Mouse (Mus musculus): ENCODE results near the gene Elp4.

Elp4 gene

DNA sequence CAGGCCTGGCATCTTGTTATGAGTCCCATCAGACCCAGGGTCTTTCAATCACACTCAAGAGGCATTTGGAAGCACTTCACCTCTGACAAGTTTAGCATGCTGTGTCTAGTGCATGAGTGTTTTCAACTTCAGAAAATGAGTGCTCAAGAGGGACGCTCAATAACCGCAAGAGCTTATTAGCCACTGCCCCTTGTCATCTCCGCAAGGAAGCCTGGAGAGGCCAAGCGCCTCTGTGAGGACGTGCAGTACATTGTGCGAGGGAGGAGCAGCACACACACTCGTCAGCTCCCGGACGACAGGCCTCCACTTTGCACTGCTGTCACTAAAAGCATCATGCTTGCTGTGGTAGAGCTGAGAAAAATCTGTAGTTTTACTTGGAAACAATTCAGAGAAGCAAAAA, 177.7 kb downstream of the Elp4 start:
- DNase-seq (ENCODE audit: low spot score in 2 of 2), result no peak

DNA sequence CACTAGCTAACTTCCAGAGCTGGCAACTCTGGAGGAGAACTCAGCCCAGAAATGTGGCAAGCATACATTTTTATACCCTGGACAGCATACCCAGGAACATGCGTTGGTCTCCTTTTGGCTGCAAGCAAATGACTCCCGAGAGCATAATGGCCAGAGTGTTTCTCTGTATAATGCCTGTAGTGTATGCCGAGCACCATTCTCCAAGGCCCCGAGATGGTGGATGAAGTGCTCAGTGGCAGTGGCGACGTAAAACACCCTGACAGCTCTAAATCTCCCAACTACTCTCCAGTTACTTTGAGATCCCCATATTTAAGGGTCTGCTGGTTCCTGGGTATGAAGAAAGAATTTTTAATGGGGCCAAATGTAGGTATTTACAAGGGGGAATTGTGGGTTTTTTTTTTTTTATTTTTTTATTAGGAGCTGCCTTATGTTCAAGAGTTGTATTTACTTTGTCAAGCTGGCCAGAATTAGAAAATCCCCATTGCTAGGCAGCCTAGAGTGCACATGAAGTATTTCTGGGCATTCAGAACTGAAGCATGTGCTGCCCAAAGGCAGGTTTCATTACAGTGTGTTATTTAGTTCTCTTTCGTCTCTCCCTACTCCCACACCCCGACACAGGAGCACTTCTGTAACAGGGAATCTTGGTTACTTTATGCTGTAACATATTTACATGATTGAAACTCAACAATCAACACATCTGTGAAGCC, 188.8 kb downstream of the Elp4 start:
- DNase-seq (ENCODE audit: low spot score in 2 of 2), result no peak

DNA sequence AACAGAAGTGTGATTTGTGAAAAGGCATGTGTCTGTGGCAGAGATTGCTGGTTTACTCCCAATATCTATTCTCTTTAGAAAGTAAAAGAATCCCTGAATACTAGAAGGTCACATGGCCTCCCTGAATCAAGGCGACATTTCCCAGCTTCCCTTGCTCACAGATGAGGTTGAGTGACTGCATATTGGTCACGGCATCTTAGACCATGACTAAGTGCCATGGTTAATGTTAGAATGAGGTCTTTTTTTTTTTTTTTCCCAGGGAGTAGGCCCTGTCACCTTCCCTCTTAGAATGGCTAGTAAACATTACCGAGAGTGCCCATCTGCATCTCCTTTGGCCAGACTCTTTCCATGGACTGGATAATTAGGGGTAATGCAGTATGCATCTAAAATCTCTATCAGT, 193.9 kb downstream of the Elp4 start:
- DNase-seq (ENCODE audit: low spot score in 2 of 2), result no peak

DNA sequence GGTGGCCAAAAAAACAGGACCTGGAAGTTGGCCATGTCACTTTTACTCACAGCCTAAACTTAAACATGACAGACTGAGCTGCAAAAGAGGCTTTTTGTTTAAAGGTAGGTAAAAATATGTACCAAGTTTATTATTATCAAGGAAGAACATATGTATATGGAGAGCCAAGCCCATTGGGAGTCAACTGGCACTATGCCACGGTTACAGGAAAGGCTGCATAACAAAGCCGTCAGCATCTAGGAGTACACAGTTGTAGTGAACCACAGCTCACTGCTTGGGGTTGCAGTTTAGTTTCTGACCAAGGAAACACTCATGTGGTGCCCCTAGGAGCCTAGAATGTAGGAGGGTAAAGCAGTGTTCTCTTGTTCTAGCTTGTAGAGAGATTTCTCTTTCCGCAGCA, 195.2 kb downstream of the Elp4 start:
- no peak for DNase-seq (ENCODE audit: low spot score in 2 of 2)

DNA sequence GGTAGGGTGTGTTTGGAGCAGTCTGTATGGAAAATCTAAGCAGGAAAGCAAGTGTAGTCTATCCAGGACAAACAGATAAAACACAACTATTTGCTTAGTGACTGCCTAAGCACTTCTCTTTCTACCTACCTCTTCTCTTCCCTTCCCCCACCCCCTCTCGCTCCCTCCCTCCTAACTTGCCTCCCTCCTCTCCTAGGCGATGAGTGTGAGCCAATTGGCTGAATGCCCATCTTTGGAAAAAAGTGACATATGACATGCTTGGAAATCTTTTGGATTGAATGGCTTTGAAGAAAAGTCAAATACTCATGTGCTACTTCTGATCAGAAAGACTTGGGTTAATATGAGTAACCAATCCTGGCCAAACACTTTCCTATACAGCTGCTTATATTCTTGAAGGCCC, 199.0 kb downstream of the Elp4 start:
- DNase-seq (ENCODE audit: low spot score in 2 of 2), result no peak

DNA sequence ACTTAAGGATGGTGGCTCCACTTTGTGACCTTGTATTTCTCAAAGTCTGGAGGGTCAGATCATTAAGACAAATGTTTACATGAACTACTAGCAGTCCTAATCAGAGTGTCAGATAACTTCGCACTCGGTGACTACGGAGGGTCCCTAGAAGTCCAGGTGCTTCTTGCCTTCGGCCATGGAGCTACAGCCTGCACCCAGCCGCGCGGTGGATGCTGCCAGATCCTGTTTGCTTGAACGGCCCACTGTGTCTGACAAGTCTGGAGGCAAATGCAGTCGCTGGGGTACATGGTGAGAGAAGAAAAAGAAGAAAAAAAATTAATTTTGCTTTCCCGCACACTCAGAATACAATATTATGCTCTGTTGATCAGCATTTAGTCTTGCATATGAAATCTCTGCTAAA, 201.8 kb downstream of the Elp4 start:
- no peak for DNase-seq (ENCODE audit: low spot score in 2 of 2)

DNA sequence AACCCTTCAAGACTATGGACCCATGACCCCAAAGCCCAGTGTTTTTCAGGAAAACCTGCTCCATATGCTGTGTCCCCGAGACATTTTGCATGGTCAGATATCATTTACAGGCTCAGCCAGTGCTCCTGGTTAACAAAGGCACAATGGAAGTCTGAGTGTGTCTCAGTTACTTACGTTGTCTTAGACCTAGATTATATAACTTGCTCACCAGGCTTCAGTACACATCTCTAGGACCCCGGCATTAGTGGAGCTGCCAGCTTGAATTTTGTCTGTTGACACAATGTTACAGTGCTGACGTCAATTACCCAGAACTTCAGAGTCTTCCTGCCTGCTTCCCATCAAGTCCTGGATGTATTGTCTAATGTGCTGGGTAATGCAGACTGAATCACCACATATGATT, 202.6 kb downstream of the Elp4 start:
- no peak for DNase-seq (ENCODE audit: low spot score in 2 of 2)

DNA sequence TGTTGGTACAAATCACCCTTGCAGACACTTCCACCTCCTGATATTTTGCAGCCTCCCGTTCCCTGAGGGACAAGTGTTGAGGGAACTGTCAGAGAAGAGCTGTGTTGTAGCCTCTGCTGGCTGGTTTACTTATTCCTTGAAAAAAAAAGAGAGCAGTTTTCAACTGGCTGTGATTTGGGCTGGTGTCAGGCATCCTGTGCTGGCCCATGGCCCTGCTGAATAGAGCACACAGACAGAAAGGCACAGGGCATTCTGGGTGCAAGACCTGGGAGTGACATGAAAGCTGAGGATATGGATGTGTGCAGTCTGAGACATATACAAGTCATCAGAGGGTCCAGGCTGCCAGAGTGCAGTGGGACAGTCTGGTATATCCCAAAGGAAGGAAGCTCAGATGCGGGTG, 205.7 kb downstream of the Elp4 start:
- no peak for DNase-seq (ENCODE audit: low spot score in 2 of 2)

DNA sequence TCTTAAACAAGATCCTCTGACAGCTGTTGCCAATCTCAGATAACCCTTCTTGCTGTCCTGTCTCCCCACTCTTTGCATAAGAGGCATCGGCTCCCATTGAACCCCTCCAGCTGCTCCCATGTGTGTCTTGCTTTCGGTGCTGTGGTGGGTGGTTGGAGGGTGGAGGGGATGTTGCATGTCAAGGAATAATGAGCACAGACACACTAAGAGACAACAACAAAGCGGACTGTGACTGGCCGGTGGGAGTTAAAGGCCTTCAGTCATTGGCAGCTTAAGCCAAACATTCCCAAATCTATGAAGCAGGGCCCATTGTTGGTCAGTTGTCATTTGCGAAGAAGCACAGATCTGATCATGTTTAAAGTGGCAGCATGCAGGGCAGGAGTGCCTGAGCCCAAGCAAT, 206.6 kb downstream of the Elp4 start:
- no peak for DNase-seq (ENCODE audit: low spot score in 2 of 2)

DNA sequence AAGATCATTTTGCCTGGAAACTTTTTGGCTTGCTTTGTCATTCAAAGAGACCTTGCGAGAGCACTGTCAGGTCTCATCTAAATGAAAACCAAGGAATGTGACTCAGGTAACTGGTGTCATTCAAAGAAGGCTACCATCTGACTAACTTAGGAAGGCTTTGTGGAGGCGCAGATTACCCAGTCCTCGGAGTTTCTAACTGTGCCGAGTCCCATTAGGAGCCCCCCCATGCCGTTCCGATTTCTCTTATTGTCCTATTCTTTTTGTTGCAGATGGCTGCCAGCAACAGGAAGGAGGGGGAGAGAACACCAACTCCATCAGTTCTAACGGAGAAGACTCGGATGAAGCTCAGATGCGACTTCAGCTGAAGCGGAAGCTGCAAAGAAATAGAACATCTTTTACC, 213.1 kb downstream of the Elp4 start:
- DNase-seq (ENCODE audit: low spot score in 2 of 2), result no peak

DNA sequence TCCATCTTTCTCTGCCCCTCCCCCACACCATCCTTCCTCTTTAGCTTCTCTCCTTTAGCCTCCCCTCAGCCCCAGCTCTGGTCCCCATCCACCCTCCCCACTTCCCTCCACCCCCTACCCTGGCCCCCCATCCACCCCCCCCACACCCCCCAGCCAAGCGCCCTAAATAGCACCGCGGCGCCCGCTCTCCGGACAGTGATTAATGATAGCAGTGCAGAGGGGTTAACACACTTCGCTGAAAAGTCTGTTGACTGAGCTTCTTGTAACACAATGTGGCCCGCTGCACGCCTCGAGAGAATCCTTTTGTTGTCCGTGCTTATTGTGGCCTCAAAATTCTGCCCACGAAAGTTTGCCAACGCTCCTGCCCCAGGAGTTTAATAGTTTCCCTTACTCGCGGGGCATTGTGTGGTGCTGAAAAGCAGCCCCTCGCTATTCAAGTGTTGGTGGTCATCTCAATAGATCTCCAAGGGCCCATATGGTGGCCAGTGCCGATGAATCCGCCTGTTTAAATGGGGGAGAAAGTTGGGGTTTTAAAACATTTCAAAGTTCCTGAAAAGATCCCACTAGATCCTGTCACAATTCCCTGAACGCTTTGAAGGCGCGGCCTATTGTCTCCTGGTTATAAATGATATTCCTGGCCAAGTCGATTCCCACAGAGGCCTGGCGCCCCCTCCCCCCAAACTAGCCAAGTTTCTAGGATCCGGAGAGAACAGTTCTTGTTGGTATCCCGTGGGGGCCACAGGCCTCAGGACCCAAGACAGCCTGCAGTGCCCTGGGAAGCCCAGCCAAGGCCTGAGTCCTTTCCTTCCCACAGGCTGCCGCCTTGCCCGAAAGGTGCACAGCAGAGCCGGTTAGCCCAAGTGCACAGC, 214.4 kb downstream of the Elp4 start:
- DNase-seq (ENCODE audit: low spot score in 2 of 2), result no peak

DNA sequence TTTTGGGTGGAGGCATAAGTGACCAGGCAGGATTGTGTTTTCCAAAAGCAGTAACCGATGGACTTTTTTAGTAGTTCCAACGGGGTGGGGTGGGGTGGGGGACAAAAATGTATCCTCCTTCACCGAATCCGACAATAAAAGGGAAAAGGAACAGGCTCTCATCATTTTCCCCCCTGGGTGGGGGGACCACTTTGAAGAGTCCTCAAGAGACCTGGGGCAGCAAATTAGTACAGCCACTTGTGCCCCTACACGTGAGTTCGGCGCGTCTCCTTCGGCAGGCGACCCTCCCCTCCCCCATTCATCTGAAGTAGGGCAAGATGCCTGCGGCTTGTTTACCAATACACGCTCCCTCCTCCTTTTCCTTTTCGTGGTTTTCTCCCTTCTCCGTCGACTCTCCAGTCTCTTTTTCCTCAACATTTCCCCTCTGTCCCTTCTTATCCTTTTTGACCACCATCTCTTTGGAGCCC, 215.0 kb downstream of the Elp4 start:
- no peak for DNase-seq (ENCODE audit: low spot score in 2 of 2)

DNA sequence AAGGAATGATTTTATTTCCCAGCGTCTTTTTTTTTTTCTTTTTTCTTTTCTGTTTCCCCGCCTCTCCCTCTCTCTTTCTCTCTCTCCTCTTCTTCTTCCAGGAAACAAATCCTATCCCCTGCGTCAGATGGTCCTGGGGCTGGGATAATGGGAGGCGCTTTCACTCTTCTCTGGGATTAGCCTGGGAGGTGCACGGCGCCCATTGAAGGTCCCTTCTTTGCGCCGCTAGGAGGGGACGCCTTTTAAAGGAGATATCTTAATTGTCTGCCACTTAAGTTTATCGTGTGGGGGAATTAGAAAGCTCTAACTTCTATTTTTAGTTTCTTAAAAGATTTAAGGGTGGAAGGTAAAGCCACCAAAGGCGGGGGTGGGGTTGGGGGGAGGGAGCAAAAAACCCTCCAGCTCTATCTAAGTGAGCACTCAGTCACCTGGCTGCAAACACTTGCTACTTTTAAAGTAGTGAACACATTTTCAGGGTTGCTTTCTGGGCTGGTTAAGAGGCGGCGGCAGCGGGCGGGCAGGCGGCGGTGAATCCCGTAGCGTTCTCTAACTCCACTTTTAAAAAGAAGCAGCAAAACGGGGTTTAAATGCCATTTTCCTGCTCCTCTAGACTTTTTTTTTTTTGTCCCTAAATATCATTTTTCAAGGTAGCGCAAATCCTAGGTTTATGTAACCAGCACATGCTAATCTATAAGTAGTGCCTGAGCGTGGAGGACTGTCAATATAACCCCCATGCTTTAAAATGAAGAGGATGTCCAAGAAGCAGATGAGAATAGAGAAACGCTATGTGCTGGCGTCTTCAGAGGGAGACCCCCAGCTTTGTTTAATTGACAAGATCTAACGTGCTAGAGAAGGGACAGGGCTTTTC, 215.7 kb downstream of the Elp4 start:
- no peak for DNase-seq (ENCODE audit: low spot score in 2 of 2)

DNA sequence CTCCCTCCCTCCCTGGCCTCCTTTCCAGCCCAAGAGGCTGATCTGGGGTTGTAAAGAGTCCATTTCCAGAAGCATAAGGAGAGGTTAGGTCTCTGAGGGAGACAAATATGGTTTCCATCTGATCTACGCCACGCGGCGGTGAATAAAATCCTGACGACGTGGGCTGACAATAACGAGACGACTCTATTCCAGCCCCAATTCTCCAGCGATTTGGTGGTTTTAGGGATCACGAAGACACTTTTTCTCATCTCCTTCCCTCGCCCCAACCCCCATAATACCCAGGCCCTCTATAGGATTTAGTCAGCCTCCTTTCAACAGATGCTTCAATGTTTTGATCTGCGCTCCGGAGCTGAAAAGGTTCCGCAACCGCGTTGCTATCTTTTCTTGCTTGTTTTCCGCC, 216.4 kb downstream of the Elp4 start:
- no peak for DNase-seq (ENCODE audit: low spot score in 2 of 2)

DNA sequence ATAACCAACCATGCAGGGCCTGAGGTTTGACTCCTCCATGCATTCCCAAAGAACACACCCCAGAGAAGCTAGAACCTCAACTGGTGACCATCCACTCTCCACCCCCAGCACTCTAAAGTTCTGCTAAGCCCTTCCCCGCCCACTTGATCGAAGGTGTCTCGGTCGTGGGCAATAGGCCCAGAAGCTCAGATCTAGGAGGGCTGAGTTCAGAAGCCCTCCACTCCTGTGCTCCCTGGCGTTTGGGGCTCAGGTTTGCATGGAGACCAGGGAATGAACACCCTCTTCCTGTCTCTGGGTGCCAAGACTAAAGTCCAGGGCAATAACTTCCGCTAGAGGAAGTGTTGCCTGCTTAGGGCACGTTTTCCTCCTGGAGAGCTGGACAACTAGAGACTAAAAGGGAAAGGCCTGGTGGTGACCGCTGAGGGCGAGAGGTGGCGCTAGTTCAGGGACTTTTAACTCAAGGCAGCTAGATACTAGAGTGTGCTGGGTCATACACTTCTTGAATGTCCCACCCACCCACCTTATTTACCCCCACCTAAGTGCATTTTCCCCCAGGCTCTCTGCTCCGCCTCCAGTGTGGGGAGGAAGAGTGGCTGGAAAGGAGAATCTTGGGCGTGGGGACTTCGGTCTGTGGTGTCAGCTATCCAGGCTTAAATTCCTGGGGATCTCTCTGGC, 216.9 kb downstream of the Elp4 start:
- DNase-seq (ENCODE audit: low spot score in 2 of 2), result no peak

DNA sequence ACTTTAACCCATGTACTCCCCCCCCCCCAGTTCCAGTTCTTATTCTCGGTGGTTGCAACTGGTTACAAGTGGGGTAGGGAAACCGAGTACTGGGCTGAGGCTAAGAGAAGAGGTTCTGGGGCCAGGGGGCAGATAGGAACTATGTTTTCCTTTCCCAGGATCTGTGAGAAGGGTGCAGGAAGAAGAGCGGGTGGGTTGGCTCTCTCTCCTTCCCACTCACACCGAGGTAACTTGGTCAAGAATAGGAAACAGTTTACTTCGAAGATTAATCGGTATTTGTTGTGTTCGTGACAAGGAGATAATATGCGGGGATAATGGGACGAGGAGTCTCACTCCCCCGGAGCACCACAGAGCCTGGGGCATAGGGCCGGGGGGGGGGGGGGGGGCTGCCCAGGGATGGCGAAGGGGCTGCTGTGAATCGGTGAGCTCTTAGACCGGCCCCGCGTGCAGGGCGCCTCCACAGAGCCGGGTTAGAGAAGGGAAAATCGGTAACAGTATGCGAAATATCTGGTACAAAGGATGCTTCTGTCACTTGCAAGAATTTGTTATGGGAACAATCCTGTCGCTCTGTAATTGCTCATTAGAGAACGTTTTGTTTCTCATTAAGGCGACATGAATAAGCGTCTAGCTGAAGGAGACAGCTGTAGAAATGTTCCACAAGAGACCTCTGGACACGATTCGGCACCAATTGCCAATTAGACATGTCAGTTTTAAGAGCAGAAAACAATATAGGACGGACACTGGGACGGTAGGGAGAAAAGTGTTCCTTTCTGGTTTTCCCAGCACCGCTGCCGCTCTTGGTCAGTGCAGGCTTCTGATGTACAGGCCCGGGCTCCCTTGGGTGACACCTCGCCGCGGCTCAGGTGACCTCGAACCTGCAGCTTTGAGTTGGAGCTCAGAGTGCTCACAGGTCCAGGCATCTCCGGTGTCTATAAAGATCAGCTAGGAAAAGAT, 217.7 kb downstream of the Elp4 start:
- no peak for DNase-seq (ENCODE audit: low spot score in 2 of 2)

DNA sequence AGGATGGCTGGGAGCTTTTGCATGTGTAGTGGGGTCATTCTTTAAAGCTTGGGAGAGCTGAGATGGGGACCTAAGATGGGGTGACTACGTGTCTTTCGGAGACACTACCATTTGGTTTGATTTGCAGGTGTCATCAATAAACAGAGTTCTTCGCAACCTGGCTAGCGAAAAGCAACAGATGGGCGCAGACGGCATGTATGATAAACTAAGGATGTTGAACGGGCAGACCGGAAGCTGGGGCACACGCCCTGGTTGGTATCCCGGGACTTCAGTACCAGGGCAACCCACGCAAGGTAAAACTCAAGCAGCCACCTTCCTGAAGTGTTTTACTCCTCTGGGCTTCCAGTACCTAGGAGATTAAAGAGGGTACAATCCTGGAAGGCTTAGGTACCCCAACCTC, 218.7 kb downstream of the Elp4 start:
- no peak for DNase-seq (ENCODE audit: low spot score in 2 of 2)

DNA sequence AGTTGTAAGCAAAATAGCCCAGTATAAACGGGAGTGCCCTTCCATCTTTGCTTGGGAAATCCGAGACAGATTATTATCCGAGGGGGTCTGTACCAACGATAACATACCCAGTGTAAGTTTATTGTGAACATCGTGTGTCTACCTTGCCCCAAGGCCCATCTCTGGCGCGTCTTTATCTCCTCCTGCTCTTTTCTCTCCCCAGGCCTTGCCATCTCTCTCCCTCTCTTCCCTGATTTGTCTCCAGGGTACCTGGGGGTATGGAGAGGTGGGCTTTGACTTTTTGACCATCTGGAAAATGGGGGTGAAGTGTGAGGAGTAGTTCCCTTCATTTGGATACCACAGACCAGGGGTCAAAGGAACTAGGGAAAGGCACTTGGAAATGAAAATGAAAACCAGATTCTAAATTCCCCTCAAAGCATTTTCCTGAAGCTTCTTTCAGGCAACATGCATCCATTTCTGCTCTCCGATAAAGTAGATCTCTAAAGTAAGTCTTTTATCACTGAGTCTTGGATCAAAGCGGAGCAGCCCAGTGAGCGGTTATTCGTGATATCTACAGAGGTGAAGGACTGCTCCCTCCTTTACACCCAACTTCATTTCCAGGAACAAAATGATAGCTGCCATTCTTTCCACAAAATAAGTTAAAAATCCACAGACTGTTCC, 219.2 kb downstream of the Elp4 start:
- no peak for DNase-seq (ENCODE audit: low spot score in 2 of 2)

DNA sequence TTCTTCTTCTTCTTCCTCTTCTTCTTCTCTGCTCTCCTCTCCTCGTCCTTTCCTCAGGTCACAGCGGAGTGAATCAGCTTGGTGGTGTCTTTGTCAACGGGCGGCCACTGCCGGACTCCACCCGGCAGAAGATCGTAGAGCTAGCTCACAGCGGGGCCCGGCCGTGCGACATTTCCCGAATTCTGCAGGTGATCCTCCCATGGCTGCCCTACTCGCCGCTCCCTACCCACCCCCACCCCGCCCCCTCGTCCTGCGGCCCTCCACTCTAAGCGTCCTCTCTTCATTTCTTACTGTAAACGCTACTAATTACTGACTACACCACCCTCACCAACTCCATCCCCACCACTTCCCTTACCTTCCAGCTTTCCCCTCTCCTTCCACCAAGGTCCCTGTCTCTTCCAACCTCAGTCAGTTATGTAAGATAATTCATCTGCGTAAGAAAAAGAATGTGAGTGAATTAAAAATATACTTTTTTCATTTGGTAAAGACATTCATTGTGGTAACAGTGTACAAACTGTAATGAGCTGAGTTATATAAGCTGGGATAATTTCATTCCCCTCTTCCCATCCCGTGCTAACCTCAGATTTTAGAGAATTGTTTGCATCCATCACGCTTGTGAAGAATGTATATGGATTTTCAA, 220.5 kb downstream of the Elp4 start:
- no peak for DNase-seq (ENCODE audit: low spot score in 2 of 2)
